Comparison of ENCODE assay signal across 22 mouse cellular contexts in genomic region chr2:69083198-69083509, GRCm38 (mm10). TPM values are rescaled to one million over a fixed set of nuclear protein-coding genes. Genes with fewer than 3 reads are reported as not detected.
DNase-seq lines count a peak whose midpoint lies in the region; ATAC-seq and TF ChIP-seq lines count a peak whose summit lies in the region.
"Had no signal": no experiment of that assay in that cellular context is flagged by ENCODE, and none has a peak within 500 bp of the region (broad histone marks: within the 10 kb centered on the region; RNA-seq: fewer than 3 reads in every experiment).

No protein-coding gene starts in this region.

- no peak for DNase-seq in cerebellum, postnatal 36 days
- DNase-seq in cerebellum, adult 9-10 months, result peak; percentile 51
- no peak for DNase-seq in cerebellum, adult 11-12 months
- DNase-seq in layer of hippocampus, adult 2 months (ENCODE audit: low spot score in 2 of 2), result no peak
- DNase-seq in layer of hippocampus, adult 18-20 months (ENCODE audit: low spot score in 2 of 2), result no peak
- DNase-seq in retina, postnatal 1 day, result peak; percentile 30
- DNase-seq in retina, embryonic 14.5 days (ENCODE audit: low spot score), result no peak
- DNase-seq: adrenal gland, adult 8-10 months; adrenal gland, postnatal 25 days; cerebellum, postnatal 10 days; forebrain, postnatal 0 days; gastrocnemius, postnatal 10 days had no signal

- peak overlapping the region; percentile 70 for H3K27ac ChIP-seq in layer of hippocampus, adult 2 months
- H3K27ac ChIP-seq: hindbrain, embryonic 14.5 days; hindbrain, postnatal 0 days had no signal

- no peak for TF ChIP-seq CTCF in layer of hippocampus, adult 2 months (conservative IDR thresholded peaks at IDR 0.05)

- no peak overlapping the region for H3K4me3 ChIP-seq in layer of hippocampus, adult 2 months
- H3K4me3 ChIP-seq: embryonic facial prominence, embryonic 12.5 days; embryonic facial prominence, embryonic 15.5 days had no signal

- peak; percentile 65 for ATAC-seq in cerebellum, adult (ENCODE audit: insufficient number of reproducible peaks, low FRiP score, low TSS enrichment)
- ATAC-seq: activated CD4-positive, CD25-positive, alpha-beta regulatory T cell, adult 4 months; forebrain, embryonic 14.5 days; forebrain, postnatal 0 days; hindbrain, postnatal 0 days; inflammation-experienced regulatory T-cells, adult 6 months; intestine, embryonic 16.5 days had no signal

RNA-seq across cellular contexts. Expression of gene Nostrin, which starts 52.4 kb away (rescaled TPM):
- 1 to 10 TPM; 4.2 to 4.8 TPM for total RNA-seq in layer of hippocampus, adult 2 months (2021)
- total RNA-seq in layer of hippocampus, adult 18-20 months (2021), result 1 to 10 TPM; 5.4 to 6.0 TPM
- total RNA-seq: hematopoietic stem cell, adult 5-6 weeks had no signal

Comparison
In these comparisons a context has a peak if more than half of its experiments do, and no peak if none do; other contexts are left out.
1. DNase-seq: peak in cerebellum, adult 9-10 months (single experiment) and retina, postnatal 1 day (single experiment); none in cerebellum, postnatal 36 days (0 of 2), cerebellum, adult 11-12 months (single experiment), layer of hippocampus, adult 2 months (0 of 2), layer of hippocampus, adult 18-20 months (0 of 2) and retina, embryonic 14.5 days (single experiment).